14 mouse cellular contexts compared by ENCODE assay signal in genomic region chr11:17528609-17529008, GRCm38 (mm10).
DNase-seq lines count a peak whose midpoint lies in the region; ATAC-seq and TF ChIP-seq lines count a peak whose summit lies in the region.
"Had no signal": no experiment of that assay in that cellular context is flagged by ENCODE, and none has a peak within 500 bp of the region (broad histone marks: within the 10 kb centered on the region; RNA-seq: fewer than 3 reads in every experiment).

No protein-coding gene starts in this region.

- no peak for ATAC-seq in heart, embryonic 11.5 days (replicated peaks; ENCODE audit: insufficient number of reproducible peaks, low FRiP score, low TSS enrichment)
- ATAC-seq in neural tube, embryonic 15.5 days (ENCODE audit: low FRiP score) = no peak
- ATAC-seq: intestine, embryonic 15.5 days; liver, embryonic 12.5 days had no signal

- 81% methylated on average over 6 of the region's 6 CpGs for WGBS in heart, embryonic 11.5 days (ENCODE audit: insufficient replicate concordance)
- 74% methylated on average over 6 of the region's 6 CpGs for WGBS in lung, adult 2 months
- 85% methylated on average over 6 of the region's 6 CpGs for WGBS in neural tube, embryonic 15.5 days

- H3K9me3 ChIP-seq in heart, embryonic 11.5 days (replicated peaks; ENCODE audit: control insufficient read depth, low read length) = no peaks in the 10 kb centered on the region
- no peaks in the 10 kb centered on the region for H3K9me3 ChIP-seq in neural tube, embryonic 15.5 days (replicated peaks)
- H3K9me3 ChIP-seq: embryonic facial prominence, embryonic 15.5 days; intestine, embryonic 15.5 days; liver, embryonic 12.5 days; midbrain, embryonic 12.5 days; neural tube, embryonic 12.5 days had no signal

- H3K27ac ChIP-seq in heart, embryonic 11.5 days (ENCODE audit: low read depth, low read length) = no peak overlapping the region
- H3K27ac ChIP-seq in neural tube, embryonic 15.5 days (replicated peaks) = no peak overlapping the region
- H3K27ac ChIP-seq: embryonic facial prominence, embryonic 15.5 days; intestine, embryonic 15.5 days; liver, embryonic 12.5 days; midbrain, embryonic 12.5 days; neural tube, embryonic 12.5 days had no signal

- H3K4me3 ChIP-seq in heart, embryonic 11.5 days (ENCODE audit: low read depth, low read length) = no peak overlapping the region
- H3K4me3 ChIP-seq in lung, adult 2 months (replicated peaks; ENCODE audit: extremely low read depth, low read depth, low read length) = no peak overlapping the region
- no peak overlapping the region for H3K4me3 ChIP-seq in neural tube, embryonic 15.5 days (replicated peaks)
- H3K4me3 ChIP-seq: embryonic facial prominence, embryonic 15.5 days; intestine, embryonic 15.5 days; liver, embryonic 12.5 days; midbrain, embryonic 12.5 days; neural tube, embryonic 12.5 days had no signal

- H3K36me3 ChIP-seq in heart, embryonic 11.5 days (ENCODE audit: control insufficient read depth, insufficient read depth, low read length) = no peaks in the 10 kb centered on the region
- H3K36me3 ChIP-seq in neural tube, embryonic 15.5 days = no peaks in the 10 kb centered on the region
- H3K36me3 ChIP-seq: embryonic facial prominence, embryonic 15.5 days; intestine, embryonic 15.5 days; liver, embryonic 12.5 days; midbrain, embryonic 12.5 days; neural tube, embryonic 12.5 days had no signal

- no peaks in the 10 kb centered on the region for H3K4me1 ChIP-seq in heart, embryonic 11.5 days (ENCODE audit: control insufficient read depth, insufficient read depth, low read length)
- H3K4me1 ChIP-seq in lung, adult 2 months (ENCODE audit: control insufficient read depth, insufficient read depth, low read length) = no peaks in the 10 kb centered on the region
- H3K4me1 ChIP-seq in neural tube, embryonic 15.5 days = no peaks in the 10 kb centered on the region
- H3K4me1 ChIP-seq: intestine, embryonic 15.5 days; liver, embryonic 12.5 days; midbrain, embryonic 12.5 days had no signal

- TF ChIP-seq CTCF in lung, adult 2 months (IDR thresholded peaks at IDR 0.05; ENCODE audit: insufficient read depth, low read length) = no peak

- no peak overlapping the region for H3K4me2 ChIP-seq in heart, embryonic 11.5 days
- H3K4me2 ChIP-seq in neural tube, embryonic 15.5 days = no peak overlapping the region
- H3K4me2 ChIP-seq: embryonic facial prominence, embryonic 15.5 days; intestine, embryonic 15.5 days; liver, embryonic 12.5 days; midbrain, embryonic 12.5 days; neural tube, embryonic 12.5 days had no signal

- no peaks in the 10 kb centered on the region for H3K27me3 ChIP-seq in heart, embryonic 11.5 days (ENCODE audit: control insufficient read depth, insufficient read depth, low read length)
- H3K27me3 ChIP-seq in neural tube, embryonic 15.5 days (replicated peaks) = no peaks in the 10 kb centered on the region
- H3K27me3 ChIP-seq: embryonic facial prominence, embryonic 15.5 days; intestine, embryonic 15.5 days; liver, embryonic 12.5 days; midbrain, embryonic 12.5 days; neural tube, embryonic 12.5 days had no signal

- peak; percentile 8 to 11 for DNase-seq in heart, adult 18-20 months
- peak; percentile 7 to 31 for DNase-seq in lung, adult 18-20 months
- DNase-seq in lung, adult 2 months = no peak
- peak; percentile 55 for DNase-seq in kidney, postnatal 14 days
- DNase-seq in skeletal muscle tissue, adult 2 months (ENCODE audit: low read depth, low spot score) = peak; percentile 14
- DNase-seq in cerebellum, adult 11-12 months = no peak
- DNase-seq: cerebellum, postnatal 14 days had no signal

- H3K9ac ChIP-seq in heart, embryonic 11.5 days (ENCODE audit: low read depth, low read length) = no peak overlapping the region
- H3K9ac ChIP-seq in neural tube, embryonic 15.5 days (replicated peaks) = no peak overlapping the region
- H3K9ac ChIP-seq: embryonic facial prominence, embryonic 15.5 days; intestine, embryonic 15.5 days; liver, embryonic 12.5 days; midbrain, embryonic 12.5 days; neural tube, embryonic 12.5 days had no signal

- TF ChIP-seq POLR2A in lung, adult 2 months (IDR thresholded peaks at IDR 0.05; ENCODE audit: borderline replicate concordance, extremely low read depth, low read depth, low read length) = no peak

Comparison
In these comparisons a context has a peak if more than half of its experiments do, and no peak if none do; other contexts are left out.
1. DNase-seq: peak in heart, adult 18-20 months (2 of 2), lung, adult 18-20 months (2 of 2), kidney, postnatal 14 days (single experiment) and skeletal muscle tissue, adult 2 months (single experiment); none in lung, adult 2 months (single experiment) and cerebellum, adult 11-12 months (single experiment).